Mouse (Mus musculus) thymus, postnatal 4 days (tissue): ENCODE measurements around the gene Il4.
A peak's percentile ranks its signal among the peaks of the same experiment; 100 is the strongest.
"Not testable (repeated sequence)": the region's sequence is repeated elsewhere in the genome, so short reads cannot be mapped to it uniquely, and the experiment has no call there.

ENCODE experiments used
- DNase-seq: peaks from one replicate; pipeline ENCODE4 v3.0.0; 2021

Gene Il4

GRCm38 (mm10) chr11:53622440-53622806, 4.0 kb upstream of the Il4 start:
- no peak for DNase-seq

- no peak for DNase-seq
These were observed 3.3 kb upstream of the Il4 start for GRCm38 (mm10) chr11:53621582-53622439.

GRCm38 (mm10) chr11:53620094-53620493, 1.6 kb upstream of the Il4 start:
- no peak for DNase-seq

- DNase-seq: no peak
These were observed 959 bp upstream of the Il4 start for GRCm38 (mm10) chr11:53619428-53619827.

- no peak for DNase-seq
These were observed 833 bp downstream of the Il4 start for GRCm38 (mm10) chr11:53617562-53618109.

- no peak for DNase-seq
These were observed 1.5 kb downstream of the Il4 start for GRCm38 (mm10) chr11:53616748-53617558.

- DNase-seq: no peak
These were observed 2.9 kb downstream of the Il4 start for GRCm38 (mm10) chr11:53615575-53615974.

- DNase-seq: no peak
These were observed 3.3 kb downstream of the Il4 start for GRCm38 (mm10) chr11:53615172-53615571.

- DNase-seq: no peak
These were observed 8.8 kb downstream of the Il4 start for GRCm38 (mm10) chr11:53609672-53610071.

GRCm38 (mm10) chr11:53609231-53609630, 9.2 kb downstream of the Il4 start:
- DNase-seq: no peak

GRCm38 (mm10) chr11:53605609-53606008, 12.9 kb downstream of the Il4 start:
- DNase-seq: no peak

GRCm38 (mm10) chr11:53604983-53605382, 13.5 kb downstream of the Il4 start:
- DNase-seq: no peak

- no peak for DNase-seq
These were observed 27.4 kb downstream of the Il4 start for GRCm38 (mm10) chr11:53591116-53591515.

- peak; percentile 87 for DNase-seq
These were observed 28.1 kb downstream of the Il4 start for GRCm38 (mm10) chr11:53590368-53590768.

GRCm38 (mm10) chr11:53588279-53588678, 30.2 kb downstream of the Il4 start:
- DNase-seq: no peak

- DNase-seq: no peak
These were observed 33.0 kb downstream of the Il4 start for GRCm38 (mm10) chr11:53585510-53585909.

GRCm38 (mm10) chr11:53584849-53585248, 33.6 kb downstream of the Il4 start:
- DNase-seq: no peak

- DNase-seq: no peak
These were observed 35.3 kb downstream of the Il4 start for GRCm38 (mm10) chr11:53583151-53583550.

GRCm38 (mm10) chr11:53580562-53580961, 37.9 kb downstream of the Il4 start:
- DNase-seq: no peak

- peak; percentile 96 for DNase-seq
These were observed 51.0 kb downstream of the Il4 start, which contains the start of gene Kif3a for GRCm38 (mm10) chr11:53567224-53568014. Gene Kif3a, plus strand, starts transcription at chr11:53567379.

GRCm38 (mm10) chr11:53566646-53567045, 51.8 kb downstream of the Il4 start:
- no peak for DNase-seq

GRCm38 (mm10) chr11:53561986-53562385, 56.5 kb downstream of the Il4 start:
- DNase-seq: no peak

- not testable (repeated sequence) for DNase-seq
These were observed 58.5 kb downstream of the Il4 start for GRCm38 (mm10) chr11:53559980-53560379.
